Mouse (Mus musculus): ENCODE results near the gene H2afy. TPM values are rescaled to one million over a fixed set of nuclear protein-coding genes. Genes with fewer than 3 reads are reported as not detected.
A peak's percentile ranks its signal among the peaks of the same experiment; 100 is the strongest.

The H2afy gene
- polyA plus RNA-seq, 1 experiment from 2014 or later = 263 TPM

- H3K36me3 ChIP-seq (ENCODE audit: insufficient read depth, low read length) = peaks cover 48% of the 10 kb centered on the region
- no peaks in the 10 kb centered on the region for H3K27me3 ChIP-seq (ENCODE audit: insufficient read depth, low read length)
- peak; percentile 53; the same call in 1 of the 2 replicates for ATAC-seq (replicated peaks; ENCODE audit: low FRiP score, low read depth)
- peaks cover 5% of the 10 kb centered on the region; the same call in 1 of the 2 replicates for H3K4me1 ChIP-seq (replicated peaks; ENCODE audit: insufficient read depth, low read length)
- H3K27ac ChIP-seq = no peak overlapping the region
- TF ChIP-seq CTCF (IDR thresholded peaks at IDR 0.05; ENCODE audit: low read depth) = no peak
- H3K9me3 ChIP-seq (replicated peaks; ENCODE audit: low read length) = no peaks in the 10 kb centered on the region
- peak; percentile 58 for DNase-seq (ENCODE audit: low spot score)
- H3K9ac ChIP-seq (ENCODE audit: low read depth, low read length) = no peak overlapping the region
- no peak overlapping the region for H3K4me3 ChIP-seq (replicated peaks; ENCODE audit: low read depth, low read length)
- 43% methylated on average over 19 of the region's 19 CpGs for WGBS
- H3K4me2 ChIP-seq (ENCODE audit: low read length) = no peak overlapping the region
These were observed 48.2 kb downstream of the H2afy start for GRCm38 (mm10) chr13:56087936-56088335.

GRCm38 (mm10) chr13:56084146-56084905, 51.8 kb downstream of the H2afy start:
- ATAC-seq (replicated peaks; ENCODE audit: low FRiP score, low read depth) (no peak), DNase-seq (ENCODE audit: low spot score) (no peak)
- H3K4me2 ChIP-seq (ENCODE audit: low read length) = no peak overlapping the region
- 81% methylated on average over 20 of the region's 20 CpGs for WGBS
- H3K27ac ChIP-seq = no peak overlapping the region
- H3K9me3 ChIP-seq (replicated peaks; ENCODE audit: low read length) = no peaks in the 10 kb centered on the region
- TF ChIP-seq CTCF (IDR thresholded peaks at IDR 0.05; ENCODE audit: low read depth) = no peak
- H3K4me3 ChIP-seq (replicated peaks; ENCODE audit: low read depth, low read length) = no peak overlapping the region
- H3K9ac ChIP-seq (ENCODE audit: low read depth, low read length) = no peak overlapping the region
- peaks cover 53% of the 10 kb centered on the region for H3K36me3 ChIP-seq (ENCODE audit: insufficient read depth, low read length)
- peaks cover 5% of the 10 kb centered on the region; the same call in 1 of the 2 replicates for H3K4me1 ChIP-seq (replicated peaks; ENCODE audit: insufficient read depth, low read length)
- H3K27me3 ChIP-seq (ENCODE audit: insufficient read depth, low read length) = no peaks in the 10 kb centered on the region

GRCm38 (mm10) chr13:56081656-56082055, 54.5 kb downstream of the H2afy start:
- no peaks in the 10 kb centered on the region for H3K9me3 ChIP-seq (replicated peaks; ENCODE audit: low read length)
- H3K9ac ChIP-seq (ENCODE audit: low read depth, low read length) = no peak overlapping the region
- H3K27ac ChIP-seq = no peak overlapping the region
- H3K4me1 ChIP-seq (replicated peaks; ENCODE audit: insufficient read depth, low read length) = no peaks in the 10 kb centered on the region
- no peak overlapping the region for H3K4me2 ChIP-seq (ENCODE audit: low read length)
- ATAC-seq (replicated peaks; ENCODE audit: low FRiP score, low read depth) = no peak
- DNase-seq (ENCODE audit: low spot score) = no peak
- H3K4me3 ChIP-seq (replicated peaks; ENCODE audit: low read depth, low read length) = no peak overlapping the region
- H3K36me3 ChIP-seq (ENCODE audit: insufficient read depth, low read length) = peaks cover 71% of the 10 kb centered on the region
- H3K27me3 ChIP-seq (ENCODE audit: insufficient read depth, low read length) = no peaks in the 10 kb centered on the region
- no peak for TF ChIP-seq CTCF (IDR thresholded peaks at IDR 0.05; ENCODE audit: low read depth)
- WGBS = 83% methylated on average over 5 of the region's 5 CpGs

- H3K9ac ChIP-seq (ENCODE audit: low read depth, low read length) = no peak overlapping the region
- H3K4me1 ChIP-seq (replicated peaks; ENCODE audit: insufficient read depth, low read length) = no peaks in the 10 kb centered on the region
- H3K36me3 ChIP-seq (ENCODE audit: insufficient read depth, low read length) = peaks cover 84% of the 10 kb centered on the region
- no peak overlapping the region for H3K4me3 ChIP-seq (replicated peaks; ENCODE audit: low read depth, low read length)
- WGBS = 86% methylated on average over 2 of the region's 2 CpGs
- H3K9me3 ChIP-seq (replicated peaks; ENCODE audit: low read length) = no peaks in the 10 kb centered on the region
- H3K27me3 ChIP-seq (ENCODE audit: insufficient read depth, low read length) = no peaks in the 10 kb centered on the region
- no peak overlapping the region for H3K27ac ChIP-seq
- no peak for TF ChIP-seq CTCF (IDR thresholded peaks at IDR 0.05; ENCODE audit: low read depth)
- ATAC-seq (replicated peaks; ENCODE audit: low FRiP score, low read depth) (no peak), DNase-seq (ENCODE audit: low spot score) (no peak)
- H3K4me2 ChIP-seq (ENCODE audit: low read length) = no peak overlapping the region
These were observed 56.5 kb downstream of the H2afy start for GRCm38 (mm10) chr13:56079616-56080015.

- no peaks in the 10 kb centered on the region for H3K9me3 ChIP-seq (replicated peaks; ENCODE audit: low read length)
- no peak overlapping the region for H3K4me3 ChIP-seq (replicated peaks; ENCODE audit: low read depth, low read length)
- WGBS = 48% methylated on average over 17 of the region's 17 CpGs
- no peaks in the 10 kb centered on the region for H3K4me1 ChIP-seq (replicated peaks; ENCODE audit: insufficient read depth, low read length)
- no peak overlapping the region for H3K27ac ChIP-seq
- ATAC-seq (replicated peaks; ENCODE audit: low FRiP score, low read depth) (no peak), DNase-seq (ENCODE audit: low spot score) (peak; percentile 51)
- no peak overlapping the region for H3K4me2 ChIP-seq (ENCODE audit: low read length)
- no peak overlapping the region for H3K9ac ChIP-seq (ENCODE audit: low read depth, low read length)
- H3K27me3 ChIP-seq (ENCODE audit: insufficient read depth, low read length) = no peaks in the 10 kb centered on the region
- H3K36me3 ChIP-seq (ENCODE audit: insufficient read depth, low read length) = peaks cover 81% of the 10 kb centered on the region
- no peak for TF ChIP-seq CTCF (IDR thresholded peaks at IDR 0.05; ENCODE audit: low read depth)
These were observed 57.4 kb downstream of the H2afy start for GRCm38 (mm10) chr13:56078724-56079262.

- Histone ChIP-seq H3K9ac (ENCODE audit: low read depth, low read length) (no peak overlapping the region), H3K36me3 (ENCODE audit: insufficient read depth, low read length) (peaks cover 61% of the 10 kb centered on the region), H3K4me3 (replicated peaks; ENCODE audit: low read depth, low read length) (no peak overlapping the region), H3K4me1 (replicated peaks; ENCODE audit: insufficient read depth, low read length) (no peaks in the 10 kb centered on the region), H3K4me2 (ENCODE audit: low read length) (no peak overlapping the region), H3K9me3 (replicated peaks; ENCODE audit: low read length) (no peaks in the 10 kb centered on the region), H3K27me3 (ENCODE audit: insufficient read depth, low read length) (no peaks in the 10 kb centered on the region), H3K27ac (no peak overlapping the region)
- ATAC-seq (replicated peaks; ENCODE audit: low FRiP score, low read depth) (no peak), DNase-seq (ENCODE audit: low spot score) (no peak)
- TF ChIP-seq CTCF (IDR thresholded peaks at IDR 0.05; ENCODE audit: low read depth) = no peak
- WGBS = 92% methylated on average over 8 of the region's 8 CpGs
These were observed 60.2 kb downstream of the H2afy start for GRCm38 (mm10) chr13:56075930-56076329.
